Mouse (Mus musculus): ENCODE data around the gene Gm28043. TPM values are rescaled to one million over a fixed set of nuclear protein-coding genes. Genes with fewer than 3 reads are reported as not detected.

The Gm28043 gene
- total and polyA plus RNA-seq, 3 experiments, result 1.3 to 3.4 TPM; not detected in 1

GRCm38 (mm10) chr17:29708783-29709182, 94.1 kb downstream of the Gm28043 start:
- Histone ChIP-seq H3K79me2 (ENCODE audit: control insufficient read depth, insufficient read depth, low read length, poor library complexity) (no peaks in the 10 kb centered on the region), H3K9me3 (replicated peaks; ENCODE audit: insufficient read depth, low read length) (no peaks in the 10 kb centered on the region), H3K27ac (ENCODE audit: control insufficient read depth, low read depth, low read length) (peak overlapping the region; percentile 80), H3K9ac (ENCODE audit: control insufficient read depth, low read depth, low read length, poor library complexity, severe bottlenecking) (peak overlapping the region; percentile 60), H3K4me1 (ENCODE audit: control insufficient read depth in 1 of 2, insufficient read depth in 2 of 2, low read length in 2 of 2) (peaks cover 5 to 16% of the 10 kb centered on the region in 2 experiments; a peak in 3 of 4 replicates), H3K27me3 (ENCODE audit: control insufficient read depth in 1 of 2, insufficient read depth in 2 of 2, low read length in 2 of 2) (no peaks in the 10 kb centered on the region), H3K36me3 (ENCODE audit: control insufficient read depth in 1 of 2, insufficient read depth in 2 of 2, low read length in 2 of 2) (peaks cover 0 to 4% of the 10 kb centered on the region in 2 experiments; a peak in 3 of 4 replicates), H3K4me3 (ENCODE audit: control insufficient read depth in 1 of 2, insufficient read depth in 1 of 2, low read depth in 2 of 2, low read length in 2 of 2) (peak overlapping the region in 1 of 2 experiments; percentile 22; a peak in 1 of 4 replicates)
- peak; percentile 87 for DNase-seq (ENCODE audit: low read depth, low spot score)
- TF ChIP-seq TBP (IDR thresholded peaks at IDR 0.05; ENCODE audit: low read depth, low read length), result peak; percentile 67
- no peak for TF ChIP-seq MEF2A (IDR thresholded peaks at IDR 0.05; ENCODE audit: extremely low read depth, insufficient replicate concordance, low read depth, low read length, poor library complexity, severe bottlenecking)
- 0 out of 2 replicates have a peak, but pooled peaks have one; percentile 37 for TF ChIP-seq MAZ (IDR thresholded peaks at IDR 0.05; ENCODE audit: low read depth, low read length)
- TF ChIP-seq UBTF (IDR thresholded peaks at IDR 0.05; ENCODE audit: borderline replicate concordance, insufficient read depth, low read depth, low read length), result no peak
- TF ChIP-seq SMC3 (IDR thresholded peaks at IDR 0.05; ENCODE audit: low read depth, low read length), result no peak
- TF ChIP-seq POLR2A (IDR thresholded peaks at IDR 0.05; ENCODE audit: control insufficient read depth in 1 of 2, insufficient read depth in 1 of 2, low read depth in 1 of 2, low read length in 2 of 2, poor library complexity in 1 of 2), result peak in 1 of 2 experiments; percentile 58; a peak in 1 of 4 replicates
- no peak for TF ChIP-seq NELFE (IDR thresholded peaks at IDR 0.05; ENCODE audit: low read depth, low read length)
- no peak for TF ChIP-seq USF2 (IDR thresholded peaks at IDR 0.05; ENCODE audit: borderline replicate concordance in 1 of 2, insufficient read depth in 1 of 2, low read depth in 1 of 2, low read length in 2 of 2)
- no peak for TF ChIP-seq RCOR1 (IDR thresholded peaks at IDR 0.05; ENCODE audit: low read depth, low read length)
- TF ChIP-seq TCF12 (IDR thresholded peaks at IDR 0.05; ENCODE audit: low read depth, low read length), result no peak
- no peak for TF ChIP-seq ZC3H11A (IDR thresholded peaks at IDR 0.05; ENCODE audit: low read depth, low read length)
- TF ChIP-seq ZMIZ1 (IDR thresholded peaks at IDR 0.05; ENCODE audit: low read depth, low read length), result no peak
- no peak for TF ChIP-seq TAL1 (IDR thresholded peaks at IDR 0.05; ENCODE audit: low read length)
- no peak for TF ChIP-seq E2F4 (IDR thresholded peaks at IDR 0.05; ENCODE audit: borderline replicate concordance, low read depth, low read length)
- peak; percentile 79 for TF ChIP-seq MAX (IDR thresholded peaks at IDR 0.05; ENCODE audit: low read length)
- TF ChIP-seq POLR2AphosphoS2 (IDR thresholded peaks at IDR 0.05; ENCODE audit: low read length), result no peak
- TF ChIP-seq NRF1 (IDR thresholded peaks at IDR 0.05; ENCODE audit: insufficient read depth, low read depth, low read length, poor library complexity, severe bottlenecking), result no peak
- TF ChIP-seq MYC (IDR thresholded peaks at IDR 0.05; ENCODE audit: low read depth, low read length), result peak; percentile 84
- peak; percentile 41; the same call in 1 of the 2 replicates for TF ChIP-seq USF1 (IDR thresholded peaks at IDR 0.05; ENCODE audit: low read depth, low read length)
- no peak for TF ChIP-seq KAT2A (conservative IDR thresholded peaks at IDR 0.05; ENCODE audit: low read depth, low read length)
- TF ChIP-seq ETS1 (IDR thresholded peaks at IDR 0.05; ENCODE audit: low read depth, low read length), result no peak
- TF ChIP-seq POLR2AphosphoS5 (IDR thresholded peaks at IDR 0.05; ENCODE audit: borderline replicate concordance, low read depth, low read length), result no peak
- TF ChIP-seq GATA1 (IDR thresholded peaks at IDR 0.05; ENCODE audit: low read depth, low read length), result no peak
- no peak for TF ChIP-seq CTCF (IDR thresholded peaks at IDR 0.05 in 2 of 3, conservative IDR thresholded peaks at IDR 0.05 in 1 of 3; ENCODE audit: control insufficient read depth in 1 of 3, insufficient read depth in 1 of 3, low read depth in 2 of 3, low read length in 3 of 3, poor library complexity in 1 of 3, severe bottlenecking in 1 of 3)
- no peak; the same call in 1 of the 2 replicates for TF ChIP-seq MXI1 (IDR thresholded peaks at IDR 0.05; ENCODE audit: low read depth, low read length)
- no peak for TF ChIP-seq RAD21 (IDR thresholded peaks at IDR 0.05; ENCODE audit: low read depth, low read length)
- no peak for TF ChIP-seq EP300 (IDR thresholded peaks at IDR 0.05; ENCODE audit: low read depth in 1 of 2, low read length in 2 of 2)
- no peak for TF ChIP-seq MAFK (IDR thresholded peaks at IDR 0.05; ENCODE audit: borderline replicate concordance, low read depth, low read length)
- no peak for TF ChIP-seq CHD2 (IDR thresholded peaks at IDR 0.05; ENCODE audit: low read length)
- no peak for TF ChIP-seq GABPA (IDR thresholded peaks at IDR 0.05; ENCODE audit: low read depth, low read length)
- TF ChIP-seq ELF1 (IDR thresholded peaks at IDR 0.05; ENCODE audit: low read depth, low read length), result no peak
- no peak for TF ChIP-seq JUND (IDR thresholded peaks at IDR 0.05; ENCODE audit: low read depth, low read length)
- TF ChIP-seq MYB (IDR thresholded peaks at IDR 0.05; ENCODE audit: low read depth, low read length), result no peak
- no peak for TF ChIP-seq ZNF384 (IDR thresholded peaks at IDR 0.05; ENCODE audit: low read depth, low read length)
- TF ChIP-seq ZKSCAN1 (IDR thresholded peaks at IDR 0.05; ENCODE audit: low read depth, low read length), result no peak
- no peak for TF ChIP-seq BHLHE40 (IDR thresholded peaks at IDR 0.05; ENCODE audit: borderline replicate concordance, low read depth, low read length)
- peak; percentile 60; the same call in 1 of the 2 replicates for TF ChIP-seq HCFC1 (IDR thresholded peaks at IDR 0.05; ENCODE audit: low read depth, low read length)
- no peak for TF ChIP-seq CHD1 (IDR thresholded peaks at IDR 0.05; ENCODE audit: low read depth, low read length)
